Mouse (Mus musculus) gonadal fat pad, adult 2 months (tissue): ENCODE results near the gene Rftn1. TPM values are rescaled to one million over a fixed set of nuclear protein-coding genes. Genes with fewer than 3 reads are reported as not detected.
"Not testable (repeated sequence)": the region's sequence is repeated elsewhere in the genome, so short reads cannot be mapped to it uniquely, and the experiment has no call there.

Experiments
- DNase-seq: peaks from one replicate; pipeline ENCODE4 v3.0.0-alpha.2; 2012; ENCODE audit warnings: low read depth
- polyA plus RNA-seq: library from polyadenylated mRNA; depleted of rRNA; stranded (reverse); fragments of >200 nt; gene quantifications from 2 replicates; pipeline ENCODE4 v1.2.3, GENCODE M21; 2012; rRNA removed

The Rftn1 gene
- polyA plus RNA-seq, result 14.7 and 15.8 TPM in 2 replicates

GRCm38 (mm10) chr17:50190131-50191015, at the start of gene Rftn1:
Gene Rftn1 (minus strand): TSS chr17:50190674.
- DNase-seq, result no peak

GRCm38 (mm10) chr17:50237818-50238610, 47.5 kb upstream of the Rftn1 start:
- no peak for DNase-seq

- DNase-seq, result no peak
Observed at GRCm38 (mm10) chr17:50237436-50237709, 46.9 kb upstream of the Rftn1 start.

GRCm38 (mm10) chr17:50236702-50237435, 46.4 kb upstream of the Rftn1 start:
- DNase-seq, result no peak

- DNase-seq, result no peak
Observed at GRCm38 (mm10) chr17:50235943-50236701, 45.6 kb upstream of the Rftn1 start.

- DNase-seq, result no peak
Observed at GRCm38 (mm10) chr17:50233956-50234355, 43.5 kb upstream of the Rftn1 start.

GRCm38 (mm10) chr17:50232821-50233220, 42.3 kb upstream of the Rftn1 start:
- DNase-seq, result no peak

- DNase-seq, result no peak
Observed at GRCm38 (mm10) chr17:50231206-50231605, 40.7 kb upstream of the Rftn1 start.

GRCm38 (mm10) chr17:50229534-50229933, 39.1 kb upstream of the Rftn1 start:
- DNase-seq, result no peak

GRCm38 (mm10) chr17:50227366-50227765, 36.9 kb upstream of the Rftn1 start:
- DNase-seq, result no peak

GRCm38 (mm10) chr17:50224718-50225117, 34.2 kb upstream of the Rftn1 start:
- DNase-seq, result no peak

GRCm38 (mm10) chr17:50217978-50218377, 27.5 kb upstream of the Rftn1 start:
- DNase-seq, result no peak

- DNase-seq, result no peak
Observed at GRCm38 (mm10) chr17:50215104-50215503, 24.6 kb upstream of the Rftn1 start.

GRCm38 (mm10) chr17:50213117-50213516, 22.6 kb upstream of the Rftn1 start:
- no peak for DNase-seq

- no peak for DNase-seq
Observed at GRCm38 (mm10) chr17:50211816-50212215, 21.3 kb upstream of the Rftn1 start.

GRCm38 (mm10) chr17:50209831-50210230, 19.4 kb upstream of the Rftn1 start:
- DNase-seq, result no peak

- DNase-seq, result no peak
Observed at GRCm38 (mm10) chr17:50208137-50209045, 17.9 kb upstream of the Rftn1 start.

GRCm38 (mm10) chr17:50206262-50206661, 15.8 kb upstream of the Rftn1 start:
- not testable (repeated sequence) for DNase-seq

GRCm38 (mm10) chr17:50205840-50206239, 15.4 kb upstream of the Rftn1 start:
- DNase-seq, result not testable (repeated sequence)

GRCm38 (mm10) chr17:50205152-50205782, 14.8 kb upstream of the Rftn1 start:
- no peak for DNase-seq
